Mouse (Mus musculus): ENCODE results near the gene Sec14l4. TPM values are rescaled to one million over a fixed set of nuclear protein-coding genes. Genes with fewer than 3 reads are reported as not detected.

The Sec14l4 gene
- not detected for polyA plus RNA-seq (2012; fragmentation: generic; extraction: Trizol)
- long read RNA-seq, experiment 1 = 0 reads
- long read RNA-seq, experiment 2 = 0 reads

DNA sequence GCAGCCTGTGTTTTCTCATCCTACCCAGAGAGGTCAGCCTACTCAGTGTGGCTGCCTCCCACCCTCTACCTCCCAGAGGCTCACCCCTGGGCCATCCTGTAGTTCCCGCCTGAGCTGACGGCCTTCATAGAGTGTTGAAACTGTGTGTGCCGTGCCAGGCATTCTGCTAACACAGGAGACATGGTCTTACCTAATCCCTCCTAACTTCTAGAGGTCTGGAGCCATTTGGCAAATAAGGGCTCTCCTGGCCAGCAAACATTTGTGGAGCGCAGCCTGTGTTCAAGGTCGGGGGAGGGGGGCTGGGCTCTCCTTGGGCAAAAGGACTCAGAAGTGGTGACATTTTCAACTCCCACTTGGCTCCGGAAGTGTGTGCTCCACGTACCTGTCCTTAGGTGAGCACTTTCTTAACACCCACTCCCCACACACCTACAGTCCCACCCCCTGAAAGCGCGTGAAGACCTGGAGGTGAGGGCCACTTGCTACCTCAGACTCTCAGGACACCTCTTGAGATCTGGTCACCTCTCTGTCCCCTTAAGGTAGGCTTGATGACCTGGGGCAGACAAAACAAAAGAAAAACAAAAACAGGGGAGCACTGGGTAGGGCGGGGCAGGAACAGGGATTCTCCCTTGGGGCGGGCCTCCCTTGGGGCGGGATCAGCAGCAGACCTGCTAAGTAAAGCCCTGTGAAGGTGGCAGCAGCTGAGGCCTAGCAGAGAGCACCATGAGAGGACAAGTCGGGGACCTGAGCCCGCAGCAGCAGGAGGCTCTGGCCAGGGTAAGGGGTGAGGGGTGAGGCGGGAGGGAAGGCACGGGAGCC is at the start of gene Sec14l4:
Gene Sec14l4, plus strand, starts transcription at position 337 of the 816 bp plus-strand sequence.
- Histone ChIP-seq H3ac (ENCODE audit: control insufficient read depth, insufficient read length, low read depth) (no peak within 1 kb of the TSS), H3K27me3 (ENCODE audit: control insufficient read depth, insufficient read depth, insufficient read length) (peaks cover 58% of the 10 kb centered on the region), H3K36me3 (ENCODE audit: control insufficient read depth, insufficient read depth) (no peaks in the 10 kb centered on the region), H3K79me2 (ENCODE audit: control insufficient read depth, insufficient read depth) (no peaks in the 10 kb centered on the region), H3K79me3 (ENCODE audit: low read depth) (no peaks in the 10 kb centered on the region), H3K4me3 (ENCODE audit: insufficient read depth, poor library complexity, severe bottlenecking) (no peak within 1 kb of the TSS)
- TF ChIP-seq CTCF (IDR thresholded peaks at IDR 0.05; ENCODE audit: control insufficient read depth, insufficient read depth, insufficient read length) (no peak), MAX (IDR thresholded peaks at IDR 0.05) (no peak), USF1 (IDR thresholded peaks at IDR 0.05; ENCODE audit: low read depth) (no peak), FOSL1 (IDR thresholded peaks at IDR 0.05; ENCODE audit: insufficient read depth, low read length, poor library complexity, severe bottlenecking) (no peak), MYOD1 (IDR thresholded peaks at IDR 0.05; ENCODE audit: control insufficient read depth, insufficient read length, low read depth) (no peak), CEBPB (IDR thresholded peaks at IDR 0.05; ENCODE audit: low read depth) (no peak), MYOG (IDR thresholded peaks at IDR 0.05; ENCODE audit: control insufficient read depth, extremely low read depth, insufficient read length) (no peak)

DNA sequence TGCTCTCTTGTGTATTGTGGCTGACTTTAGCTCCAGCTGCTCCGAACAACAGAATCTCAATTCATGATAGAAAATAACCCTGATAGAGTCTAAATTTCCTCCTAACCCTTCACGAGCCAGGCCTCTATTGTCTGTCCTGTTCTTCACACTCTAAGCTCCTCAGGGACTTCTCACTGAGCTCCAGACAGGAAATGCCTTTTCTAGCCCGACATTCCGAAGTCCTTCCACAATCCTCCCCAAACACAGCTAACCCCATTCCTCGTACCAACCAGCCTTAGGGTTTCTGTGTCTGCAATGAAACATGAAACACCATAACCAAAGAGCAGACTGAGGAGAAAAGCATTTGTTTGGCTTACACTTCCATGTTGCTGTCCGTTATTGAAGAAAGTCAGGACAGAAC is 49.7 kb upstream of the Sec14l4 start:
- Histone ChIP-seq H3K79me2 (ENCODE audit: control insufficient read depth, insufficient read depth) (no peaks in the 10 kb centered on the region), H3K27me3 (ENCODE audit: control insufficient read depth, insufficient read depth, insufficient read length) (no peaks in the 10 kb centered on the region), H3K79me3 (ENCODE audit: low read depth) (no peaks in the 10 kb centered on the region), H3K36me3 (ENCODE audit: control insufficient read depth, insufficient read depth) (peaks cover 57% of the 10 kb centered on the region), H3ac (ENCODE audit: control insufficient read depth, insufficient read length, low read depth) (no peak overlapping the region), H3K4me3 (ENCODE audit: insufficient read depth, poor library complexity, severe bottlenecking) (no peak overlapping the region)
- TF ChIP-seq USF1 (IDR thresholded peaks at IDR 0.05; ENCODE audit: low read depth) (no peak), CTCF (IDR thresholded peaks at IDR 0.05; ENCODE audit: control insufficient read depth, insufficient read depth, insufficient read length) (no peak), MYOD1 (IDR thresholded peaks at IDR 0.05; ENCODE audit: control insufficient read depth, insufficient read length, low read depth) (no peak), FOSL1 (IDR thresholded peaks at IDR 0.05; ENCODE audit: insufficient read depth, low read length, poor library complexity, severe bottlenecking) (no peak), MYOG (IDR thresholded peaks at IDR 0.05; ENCODE audit: control insufficient read depth, extremely low read depth, insufficient read length) (no peak), MAX (IDR thresholded peaks at IDR 0.05) (no peak), CEBPB (IDR thresholded peaks at IDR 0.05; ENCODE audit: low read depth) (no peak)

DNA sequence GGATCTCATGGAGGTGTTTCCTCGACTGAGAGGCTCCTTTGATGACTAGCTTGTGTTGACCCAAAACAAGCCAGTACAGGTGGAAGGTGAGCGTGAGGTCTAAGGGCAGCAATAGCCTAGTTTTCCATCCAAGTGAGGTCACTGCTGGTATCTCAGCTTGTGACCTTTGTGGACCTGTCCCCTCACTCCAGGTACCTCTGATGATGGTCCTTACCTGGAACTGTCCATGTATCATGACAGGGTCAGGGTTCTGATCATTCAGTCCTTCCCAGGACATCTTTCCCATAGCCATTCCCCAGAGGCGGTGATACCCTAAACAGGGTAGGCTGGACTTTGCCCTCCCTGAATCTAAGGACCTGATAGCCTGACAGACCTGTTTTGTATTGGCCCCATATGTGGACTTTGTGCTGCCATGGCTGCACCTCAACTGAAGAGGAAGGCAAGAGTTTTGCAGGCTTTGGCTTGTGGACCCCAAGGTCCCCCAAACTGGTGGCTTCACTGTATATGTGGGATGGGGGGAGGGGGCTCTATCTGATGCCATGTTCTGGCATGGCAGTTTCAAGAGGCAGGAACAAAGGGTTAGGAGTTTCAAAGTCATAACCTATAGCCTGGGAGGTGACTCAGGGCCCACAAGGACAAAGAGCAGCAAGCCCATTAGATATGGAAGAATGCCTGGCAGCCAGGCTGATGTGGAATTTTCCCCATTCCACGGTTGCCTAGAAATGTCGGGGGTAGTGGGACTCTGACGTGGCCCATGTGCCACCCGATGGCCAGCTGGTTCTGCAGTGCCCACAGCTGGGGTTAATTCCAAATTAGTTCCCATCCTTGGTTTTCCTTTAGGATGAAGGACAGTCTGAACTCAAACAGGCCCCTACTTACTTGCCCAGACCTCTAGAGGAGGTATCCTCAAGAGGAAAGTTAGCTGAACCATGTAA is 48.7 kb upstream of the Sec14l4 start:
- Histone ChIP-seq H3K27me3 (ENCODE audit: control insufficient read depth, insufficient read depth, insufficient read length) (no peaks in the 10 kb centered on the region), H3K79me3 (ENCODE audit: low read depth) (no peaks in the 10 kb centered on the region), H3K79me2 (ENCODE audit: control insufficient read depth, insufficient read depth) (no peaks in the 10 kb centered on the region), H3ac (ENCODE audit: control insufficient read depth, insufficient read length, low read depth) (no peak overlapping the region), H3K4me3 (ENCODE audit: insufficient read depth, poor library complexity, severe bottlenecking) (no peak overlapping the region), H3K36me3 (ENCODE audit: control insufficient read depth, insufficient read depth) (peaks cover 47% of the 10 kb centered on the region)
- no peak for TF ChIP-seq FOSL1 (IDR thresholded peaks at IDR 0.05; ENCODE audit: insufficient read depth, low read length, poor library complexity, severe bottlenecking)
- no peak for TF ChIP-seq CTCF (IDR thresholded peaks at IDR 0.05; ENCODE audit: control insufficient read depth, insufficient read depth, insufficient read length)
- TF ChIP-seq MYOG (IDR thresholded peaks at IDR 0.05; ENCODE audit: control insufficient read depth, extremely low read depth, insufficient read length) = no peak
- TF ChIP-seq MYOD1 (IDR thresholded peaks at IDR 0.05; ENCODE audit: control insufficient read depth, insufficient read length, low read depth) = no peak
- no peak for TF ChIP-seq CEBPB (IDR thresholded peaks at IDR 0.05; ENCODE audit: low read depth)
- no peak for TF ChIP-seq USF1 (IDR thresholded peaks at IDR 0.05; ENCODE audit: low read depth)
- no peak for TF ChIP-seq MAX (IDR thresholded peaks at IDR 0.05)

GRCm38 (mm10) chr11:3983291-3983862 is 47.9 kb upstream of the Sec14l4 start, which contains the start of gene Gal3st1:
Gene Gal3st1, plus strand, starts transcription at chr11:3983636.
- no peak within 1 kb of the TSS for H3K4me3 ChIP-seq (ENCODE audit: insufficient read depth, poor library complexity, severe bottlenecking)

More at GRCm38 (mm10) chr11:3983291-3983862, 47.9 kb upstream of the Sec14l4 start, which contains the start of gene Gal3st1:
- TF ChIP-seq CEBPB (IDR thresholded peaks at IDR 0.05; ENCODE audit: low read depth) (no peak), MYOD1 (IDR thresholded peaks at IDR 0.05; ENCODE audit: control insufficient read depth, insufficient read length, low read depth) (no peak), MAX (IDR thresholded peaks at IDR 0.05) (no peak), MYOG (IDR thresholded peaks at IDR 0.05; ENCODE audit: control insufficient read depth, extremely low read depth, insufficient read length) (no peak), CTCF (IDR thresholded peaks at IDR 0.05; ENCODE audit: control insufficient read depth, insufficient read depth, insufficient read length) (no peak), USF1 (IDR thresholded peaks at IDR 0.05; ENCODE audit: low read depth) (no peak), FOSL1 (IDR thresholded peaks at IDR 0.05; ENCODE audit: insufficient read depth, low read length, poor library complexity, severe bottlenecking) (no peak)
- peaks cover 39% of the 10 kb centered on the region for H3K36me3 ChIP-seq (ENCODE audit: control insufficient read depth, insufficient read depth)
- no peaks in the 10 kb centered on the region for H3K79me2 ChIP-seq (ENCODE audit: control insufficient read depth, insufficient read depth)
- no peak within 1 kb of the TSS for H3ac ChIP-seq (ENCODE audit: control insufficient read depth, insufficient read length, low read depth)
- H3K79me3 ChIP-seq (ENCODE audit: low read depth) = no peaks in the 10 kb centered on the region
- no peaks in the 10 kb centered on the region for H3K27me3 ChIP-seq (ENCODE audit: control insufficient read depth, insufficient read depth, insufficient read length)
